Mouse (Mus musculus): ENCODE results near the gene B4galt2. TPM values are rescaled to one million over a fixed set of nuclear protein-coding genes. Genes with fewer than 3 reads are reported as not detected.

Gene B4galt2
- total and polyA plus RNA-seq, 2 experiments from 2014 or later: 90.6 to 192 TPM

DNA sequence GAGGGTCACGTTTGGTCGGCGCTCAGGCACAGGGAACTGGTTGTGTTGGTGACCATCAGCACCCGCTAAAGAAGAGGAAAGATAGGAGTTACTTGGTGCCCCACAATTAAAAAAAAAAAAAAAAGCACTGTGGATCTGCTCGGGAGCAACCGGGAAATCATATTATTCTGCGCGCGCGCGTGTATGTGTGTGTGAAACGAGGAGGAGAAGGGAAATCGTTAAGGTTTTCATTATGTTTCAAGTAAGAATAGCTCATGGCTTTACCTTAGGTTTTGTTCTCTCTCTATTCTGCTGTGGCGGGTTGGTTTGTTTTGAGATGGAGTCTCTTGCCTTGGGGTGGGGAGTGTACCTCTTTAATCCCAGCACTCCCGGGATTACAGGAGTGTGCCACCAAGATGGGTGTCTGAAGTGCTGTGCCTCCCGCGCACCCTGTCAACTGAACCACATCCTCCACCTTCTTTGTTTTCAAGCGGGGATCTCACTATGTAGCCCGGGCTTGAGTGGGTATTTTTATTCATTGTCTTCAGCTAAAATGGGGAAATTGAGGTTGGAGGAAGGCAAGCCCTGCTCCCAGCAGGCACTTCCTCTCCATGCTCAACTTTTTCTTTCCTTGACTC is 32.3 kb upstream of the B4galt2 start:
- Histone ChIP-seq H3K4me1 (ENCODE audit: insufficient read depth) (peaks cover 20% of the 10 kb centered on the region), H3K27me3 (ENCODE audit: insufficient read depth, low read length) (no peaks in the 10 kb centered on the region), H3K27ac (ENCODE audit: low read depth, low read length) (peak overlapping the region; percentile 83), H3K4me3 (ENCODE audit: low read depth, low read length) (peak overlapping the region; percentile 57), H3K9ac (peak overlapping the region; percentile 65), H3K9me3 (ENCODE audit: low read length) (no peaks in the 10 kb centered on the region), H3K4me2 (ENCODE audit: low read depth) (peak overlapping the region; percentile 100), H3K36me3 (ENCODE audit: insufficient read depth) (peaks cover 16% of the 10 kb centered on the region; the same call in 1 of the 2 replicates)
- ATAC-seq (no peak; the same call in 1 of the 2 replicates), DNase-seq (no peak)
- 4% methylated on average over 19 of the region's 19 CpGs for WGBS
- no peak for TF ChIP-seq CTCF (IDR thresholded peaks at IDR 0.05; ENCODE audit: low read depth)

- Histone ChIP-seq H3K9me3 (ENCODE audit: low read length) (no peaks in the 10 kb centered on the region), H3K4me3 (ENCODE audit: low read depth, low read length) (peak within 1 kb of the TSS; percentile 57), H3K27me3 (ENCODE audit: insufficient read depth, low read length) (no peaks in the 10 kb centered on the region), H3K27ac (ENCODE audit: low read depth, low read length) (peak within 1 kb of the TSS; percentile 83), H3K4me1 (ENCODE audit: insufficient read depth) (peaks cover 24% of the 10 kb centered on the region), H3K9ac (peak within 1 kb of the TSS; percentile 65), H3K36me3 (ENCODE audit: insufficient read depth) (peaks cover 16% of the 10 kb centered on the region; the same call in 1 of the 2 replicates), H3K4me2 (ENCODE audit: low read depth) (peak within 1 kb of the TSS; percentile 100)
- WGBS: under 1% methylated on average over 61 of the region's 61 CpGs
- TF ChIP-seq CTCF (IDR thresholded peaks at IDR 0.05; ENCODE audit: low read depth): peak; percentile 60
- ATAC-seq (peak; percentile 99), DNase-seq (peak; percentile 96)
Measured at GRCm38 (mm10) chr4:117914591-117915442, 31.5 kb upstream of the B4galt2 start, which contains the start of gene Ipo13. Gene Ipo13 (minus strand): TSS chr4:117914999.

DNA sequence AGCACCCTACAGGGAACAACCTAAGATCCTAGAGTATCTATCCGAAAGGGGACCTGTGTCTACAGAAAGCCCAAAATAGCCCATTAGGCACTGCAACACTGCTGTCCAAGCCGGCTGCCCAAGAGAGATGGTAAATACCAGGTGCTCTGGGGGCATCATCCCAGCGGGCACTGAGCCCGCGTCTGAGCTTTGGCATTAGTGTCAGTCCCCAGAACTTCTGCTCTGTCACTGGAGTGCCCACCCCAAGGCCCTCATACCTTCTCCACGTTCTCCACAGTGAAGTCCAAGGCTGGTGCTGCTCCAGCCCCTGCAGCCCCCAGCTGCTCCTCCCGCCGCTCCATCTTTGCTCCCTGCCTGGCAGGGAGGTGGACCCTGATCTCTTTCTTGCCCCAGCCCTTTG is 30.7 kb upstream of the B4galt2 start:
- peak overlapping the region; percentile 83; the same call in 1 of the 2 replicates for H3K27ac ChIP-seq (ENCODE audit: low read depth, low read length)
- peak overlapping the region; percentile 100 for H3K4me2 ChIP-seq (ENCODE audit: low read depth)
- no peak for TF ChIP-seq CTCF (IDR thresholded peaks at IDR 0.05; ENCODE audit: low read depth)
- H3K36me3 ChIP-seq (ENCODE audit: insufficient read depth): peaks cover 16% of the 10 kb centered on the region; the same call in 1 of the 2 replicates
- no peaks in the 10 kb centered on the region for H3K27me3 ChIP-seq (ENCODE audit: insufficient read depth, low read length)
- H3K4me1 ChIP-seq (ENCODE audit: insufficient read depth): peaks cover 28% of the 10 kb centered on the region
- 8% methylated on average over 8 of the region's 8 CpGs for WGBS
- no peak for ATAC-seq
- DNase-seq: no peak
- H3K4me3 ChIP-seq (ENCODE audit: low read depth, low read length): peak overlapping the region; percentile 57
- H3K9ac ChIP-seq: peak overlapping the region; percentile 65
- H3K9me3 ChIP-seq (ENCODE audit: low read length): no peaks in the 10 kb centered on the region

DNA sequence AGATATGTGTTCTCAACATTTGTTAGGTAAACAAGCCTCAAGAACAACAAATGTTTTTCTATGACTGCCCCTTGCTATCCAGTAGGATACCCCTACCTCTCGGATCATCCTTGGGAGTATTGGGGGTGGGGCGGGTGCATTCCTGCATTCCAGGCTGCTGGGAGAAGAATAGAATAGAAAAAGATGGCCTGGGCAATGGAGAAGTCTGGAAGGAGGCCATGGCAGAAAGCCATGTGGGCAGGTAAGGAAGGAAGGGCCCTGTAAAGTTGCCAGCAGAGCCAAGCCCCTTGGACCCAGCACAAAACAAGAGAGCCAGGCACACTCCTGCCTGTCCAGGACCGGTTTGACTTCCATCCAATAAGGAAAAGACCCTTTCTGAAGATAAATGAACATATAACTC is 30.1 kb upstream of the B4galt2 start:
- Histone ChIP-seq H3K36me3 (ENCODE audit: insufficient read depth) (peaks cover 16% of the 10 kb centered on the region; the same call in 1 of the 2 replicates), H3K9ac (peak overlapping the region; percentile 65; the same call in 1 of the 2 replicates), H3K4me1 (ENCODE audit: insufficient read depth) (peaks cover 34% of the 10 kb centered on the region), H3K27ac (ENCODE audit: low read depth, low read length) (no peak overlapping the region), H3K27me3 (ENCODE audit: insufficient read depth, low read length) (no peaks in the 10 kb centered on the region), H3K4me3 (ENCODE audit: low read depth, low read length) (peak overlapping the region; percentile 57), H3K4me2 (ENCODE audit: low read depth) (peak overlapping the region; percentile 100), H3K9me3 (ENCODE audit: low read length) (no peaks in the 10 kb centered on the region)
- TF ChIP-seq CTCF (IDR thresholded peaks at IDR 0.05; ENCODE audit: low read depth): no peak
- no peak for ATAC-seq
- DNase-seq: no peak
- WGBS: 31% methylated on average over 3 of the region's 3 CpGs

- Histone ChIP-seq H3K36me3 (ENCODE audit: insufficient read depth) (peaks cover 16% of the 10 kb centered on the region; the same call in 1 of the 2 replicates), H3K4me2 (ENCODE audit: low read depth) (peak overlapping the region; percentile 100), H3K27ac (ENCODE audit: low read depth, low read length) (no peak overlapping the region), H3K9me3 (ENCODE audit: low read length) (no peaks in the 10 kb centered on the region), H3K27me3 (ENCODE audit: insufficient read depth, low read length) (no peaks in the 10 kb centered on the region), H3K4me1 (ENCODE audit: insufficient read depth) (peaks cover 39% of the 10 kb centered on the region), H3K9ac (peak overlapping the region; percentile 33), H3K4me3 (ENCODE audit: low read depth, low read length) (peak overlapping the region; percentile 57; the same call in 1 of the 2 replicates)
- no peak for TF ChIP-seq CTCF (IDR thresholded peaks at IDR 0.05; ENCODE audit: low read depth)
- DNase-seq: no peak
- WGBS: 59% methylated on average over 7 of the region's 7 CpGs
- no peak for ATAC-seq
Measured at GRCm38 (mm10) chr4:117912685-117913273, 29.5 kb upstream of the B4galt2 start.

- WGBS: 87% methylated on average over 13 of the region's 13 CpGs
- H3K4me2 ChIP-seq (ENCODE audit: low read depth): peak overlapping the region; percentile 100; the same call in 1 of the 2 replicates
- peaks cover 16% of the 10 kb centered on the region; the same call in 1 of the 2 replicates for H3K36me3 ChIP-seq (ENCODE audit: insufficient read depth)
- H3K27me3 ChIP-seq (ENCODE audit: insufficient read depth, low read length): no peaks in the 10 kb centered on the region
- H3K4me1 ChIP-seq (ENCODE audit: insufficient read depth): peaks cover 43% of the 10 kb centered on the region
- peak overlapping the region; percentile 33; the same call in 1 of the 2 replicates for H3K9ac ChIP-seq
- H3K27ac ChIP-seq (ENCODE audit: low read depth, low read length): no peak overlapping the region
- ATAC-seq (no peak), DNase-seq (no peak)
- H3K4me3 ChIP-seq (ENCODE audit: low read depth, low read length): no peak overlapping the region
- TF ChIP-seq CTCF (IDR thresholded peaks at IDR 0.05; ENCODE audit: low read depth): no peak
- H3K9me3 ChIP-seq (ENCODE audit: low read length): no peaks in the 10 kb centered on the region
Measured at GRCm38 (mm10) chr4:117912131-117912561, 28.9 kb upstream of the B4galt2 start.

All from forebrain, postnatal 0 days (tissue).